Mouse (Mus musculus) ES-E14 (cell line): Measurements from ENCODE around the gene Slit1. TPM values are rescaled to one million over a fixed set of nuclear protein-coding genes. Genes with fewer than 3 reads are reported as not detected.

Source experiments
- DNase-seq: peaks from one replicate; pipeline ENCODE4 v3.0.0-alpha.2; 2013; ENCODE audit warnings: low read depth, low spot score
- H3K27ac ChIP-seq: 2 replicates; pipeline ENCODE4 v1.5.1; 2012; ENCODE audit warnings: low read depth, mild to moderate bottlenecking, low read length, moderate library complexity, mixed read lengths; ENCODE audit not compliant: poor library complexity, insufficient read depth, severe bottlenecking
- H3K36me3 ChIP-seq: 2 replicates; pipeline ENCODE4 v1.6.1; 2012; ENCODE audit warnings: mild to moderate bottlenecking, low read length, moderate library complexity, mixed read lengths; ENCODE audit not compliant: control insufficient read depth, poor library complexity, insufficient read depth, severe bottlenecking
- H3K4me1 ChIP-seq, 2 experiments: fragments of 150-350 bp in 1 of 2; sonication (generic) in 1 of 2; 2 replicates each; pipeline ENCODE4 v1.6.1; 2012; ENCODE audit warnings: low read length in 2 of 2, mild to moderate bottlenecking in 1 of 2, mixed read lengths in 1 of 2; ENCODE audit not compliant: control insufficient read depth in 2 of 2, insufficient read depth in 2 of 2, poor library complexity in 1 of 2
- H3K4me3 ChIP-seq, 2 experiments: fragments of 150-350 bp in 1 of 2; sonication (generic) in 1 of 2; 2 replicates each; pipeline ENCODE4 v1.5.1; 2012; ENCODE audit warnings: low read length in 2 of 2, low read depth in 1 of 2, mild to moderate bottlenecking in 1 of 2, mixed read lengths in 1 of 2; ENCODE audit not compliant: insufficient read depth in 1 of 2, poor library complexity in 1 of 2, severe bottlenecking in 1 of 2
- H3K9ac ChIP-seq: 2 replicates; pipeline ENCODE4 v1.6.1; 2012; ENCODE audit warnings: low read depth, mild to moderate bottlenecking, low read length, mixed read lengths; ENCODE audit not compliant: poor library complexity, insufficient read depth, severe bottlenecking
- H3K9me3 ChIP-seq: fragments of 150-350 bp; sonication (generic); 2 replicates; pipeline ENCODE4 v1.6.1; 2012; ENCODE audit warnings: low read depth, mild to moderate bottlenecking, low read length; ENCODE audit not compliant: control insufficient read depth, insufficient read depth
- CHD2 ChIP-seq: IDR thresholded peaks from 2 replicates; pipeline ENCODE4 v1.6.1; 2014; ENCODE audit warnings: mild to moderate bottlenecking, low read depth, low read length, inconsistent platforms
- HCFC1 ChIP-seq: IDR thresholded peaks from 2 replicates; pipeline ENCODE4 v1.6.1; 2012; ENCODE audit warnings: low read length, inconsistent platforms, borderline replicate concordance; ENCODE audit not compliant: insufficient read depth
- MAFK ChIP-seq: IDR thresholded peaks from 2 replicates; pipeline ENCODE4 v1.6.1; 2014; ENCODE audit warnings: mild to moderate bottlenecking, low read depth, low read length, inconsistent platforms; ENCODE audit not compliant: insufficient read depth
- ZC3H11A ChIP-seq: IDR thresholded peaks from 2 replicates; pipeline ENCODE4 v1.6.1; 2012; ENCODE audit warnings: low read depth, mild to moderate bottlenecking, inconsistent platforms, low read length, borderline replicate concordance
- ZNF384 ChIP-seq: IDR thresholded peaks from 2 replicates; pipeline ENCODE4 v1.6.1; 2012; ENCODE audit warnings: low read depth, low read length, inconsistent platforms
- in situ Hi-C, 2 experiments: fragments of 600-800 bp; cut with MboI; formaldehyde crosslinking; loops; one replicate each; pipeline ENCODE4 v1.15.1; 2025; ENCODE audit warnings: low sequenced_read_pairs in 2 of 2, inconsistent platforms in 1 of 2; ENCODE audit not compliant: unreplicated experiment in 2 of 2
- total RNA-seq: library from RNA; depleted of rRNA; stranded (reverse); fragments of 300-350 nt; gene quantifications from 2 replicates; pipeline ENCODE4 v1.2.3, GENCODE M21; 2012

Slit1 gene
- total RNA-seq, 1 experiment = 1.4 TPM

GRCm38 (mm10) chr19:41693727-41694126 is 49.7 kb downstream of the Slit1 start:
- DNase-seq = no peak
- Histone ChIP-seq H3K36me3 (no peaks in the 10 kb centered on the region), H3K4me1 (no peaks in the 10 kb centered on the region), H3K9ac (no peak overlapping the region), H3K4me3 (no peak overlapping the region), H3K27ac (no peak overlapping the region), H3K9me3 (no peaks in the 10 kb centered on the region)
- TF ChIP-seq ZNF384 (no peak), MAFK (no peak), ZC3H11A (no peak), CHD2 (no peak), HCFC1 (no peak)
- in situ Hi-C loops = no loop called here

- Histone ChIP-seq H3K4me3 (no peak overlapping the region), H3K27ac (no peak overlapping the region), H3K9ac (no peak overlapping the region), H3K36me3 (no peaks in the 10 kb centered on the region), H3K4me1 (no peaks in the 10 kb centered on the region), H3K9me3 (no peaks in the 10 kb centered on the region)
- no peak for DNase-seq
- in situ Hi-C loops = no loop called here
- TF ChIP-seq ZC3H11A (no peak), MAFK (no peak), CHD2 (no peak)
Observed at GRCm38 (mm10) chr19:41690064-41690463, 53.4 kb downstream of the Slit1 start.

- H3K9me3 ChIP-seq = no peaks in the 10 kb centered on the region
- TF ChIP-seq ZNF384 = no peak
- no peak for TF ChIP-seq CHD2
- no peak for TF ChIP-seq MAFK
- no peak for TF ChIP-seq HCFC1
- no peak for TF ChIP-seq ZC3H11A
- DNase-seq = no peak
- H3K36me3 ChIP-seq = no peaks in the 10 kb centered on the region
- in situ Hi-C loops = no loop called here
- H3K27ac ChIP-seq = no peak overlapping the region
- no peaks in the 10 kb centered on the region for H3K4me1 ChIP-seq
- no peak overlapping the region for H3K4me3 ChIP-seq
- no peak overlapping the region for H3K9ac ChIP-seq
Observed at GRCm38 (mm10) chr19:41688251-41688650, 55.2 kb downstream of the Slit1 start.

GRCm38 (mm10) chr19:41687836-41688235 is 55.6 kb downstream of the Slit1 start:
- Histone ChIP-seq H3K4me1 (no peaks in the 10 kb centered on the region), H3K9ac (no peak overlapping the region), H3K4me3 (no peak overlapping the region), H3K36me3 (no peaks in the 10 kb centered on the region), H3K9me3 (no peaks in the 10 kb centered on the region), H3K27ac (no peak overlapping the region)
- in situ Hi-C loops = no loop called here
- no peak for DNase-seq
- no peak for TF ChIP-seq CHD2
- no peak for TF ChIP-seq MAFK
- TF ChIP-seq ZNF384 = no peak

- Histone ChIP-seq H3K27ac (no peak overlapping the region), H3K4me3 (no peak overlapping the region), H3K9me3 (no peaks in the 10 kb centered on the region), H3K36me3 (no peaks in the 10 kb centered on the region), H3K4me1 (no peaks in the 10 kb centered on the region), H3K9ac (no peak overlapping the region)
- in situ Hi-C loops = no loop called here
- DNase-seq = peak; percentile 40
- TF ChIP-seq CHD2 (no peak), ZNF384 (no peak), MAFK (no peak), HCFC1 (no peak), ZC3H11A (no peak)
Observed at GRCm38 (mm10) chr19:41686194-41686593, 57.3 kb downstream of the Slit1 start.
